Mouse (Mus musculus) adrenal gland, adult 8-10 months (tissue): ENCODE data around the gene Ambp. TPM values are rescaled to one million over a fixed set of nuclear protein-coding genes. Genes with fewer than 3 reads are reported as not detected.

Experiments
- DNase-seq: peaks from one replicate; pipeline ENCODE4 v3.0.0; 2022
- total RNA-seq, 4 experiments: library from RNA; stranded (reverse); gene quantifications; 2 replicates each; pipeline ENCODE4 v1.2.4; 2022

The Ambp gene
- total RNA-seq, result under 1 TPM in 3 of 4 experiments, not detected in 1; 0.28 to 0.83 (median 0.38) TPM

DNA sequence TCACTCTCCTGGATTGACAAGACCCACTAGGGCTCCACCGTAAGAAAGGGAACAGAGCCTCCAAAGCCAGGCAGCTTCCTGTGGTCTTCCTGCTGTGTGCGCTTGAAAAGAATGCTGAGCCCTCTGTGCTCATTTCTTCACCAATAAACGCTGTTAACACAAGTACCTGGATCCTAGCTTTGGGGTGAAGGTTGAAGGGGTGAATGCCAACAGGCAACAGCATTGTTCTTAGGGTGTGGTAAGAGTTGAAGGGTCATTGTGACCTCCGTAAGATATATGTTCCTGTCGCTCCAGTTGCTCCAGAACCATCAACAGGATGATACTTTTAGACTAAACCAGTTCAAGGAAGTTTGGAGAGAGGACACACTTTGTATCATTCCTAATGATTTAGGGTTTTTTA is at the start of gene Ambp:
Ambp (minus strand) TSS at position 101 of the 400 bp plus-strand sequence.
- no peak for DNase-seq

DNA sequence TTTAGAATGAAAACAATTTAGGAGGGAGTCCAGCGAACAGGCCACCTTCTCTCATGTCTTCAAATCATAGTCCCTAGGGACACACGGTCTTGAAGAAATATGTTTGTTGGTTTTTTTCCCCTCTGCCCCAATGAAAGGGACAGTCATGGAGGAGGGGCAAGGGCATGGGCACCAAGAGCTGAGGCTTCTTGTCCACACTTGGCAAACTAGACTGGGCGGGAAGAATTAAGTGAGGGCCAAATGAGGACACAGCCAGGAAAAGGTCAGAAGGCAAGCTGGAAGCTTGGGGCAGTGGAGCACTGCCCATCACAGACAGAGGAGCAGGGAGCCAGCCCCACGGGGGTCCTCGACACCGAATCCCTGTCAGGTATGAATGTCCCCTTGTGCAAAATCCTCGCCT is 49.3 kb upstream of the Ambp start:
- DNase-seq, result no peak

DNA sequence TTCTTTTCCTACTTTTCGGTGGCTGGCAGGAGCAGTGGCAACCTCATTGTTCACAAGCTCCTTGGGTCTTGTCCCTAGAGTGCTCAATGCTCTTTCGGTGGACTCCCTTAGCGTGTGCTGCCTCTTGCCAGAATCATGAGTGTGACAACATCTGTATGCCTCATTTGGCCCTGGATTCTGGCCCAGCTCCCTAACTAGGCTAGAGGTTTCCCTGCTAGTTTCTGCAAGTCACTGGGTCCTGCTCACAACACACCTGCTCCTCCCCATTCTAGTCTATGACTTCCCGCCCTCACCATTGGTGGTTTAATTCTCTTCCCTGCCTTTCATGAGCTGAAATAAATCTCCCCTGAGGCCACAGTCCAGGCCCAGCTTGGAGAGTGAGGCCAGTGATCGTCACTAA is 44.8 kb upstream of the Ambp start:
- DNase-seq, result no peak

DNA sequence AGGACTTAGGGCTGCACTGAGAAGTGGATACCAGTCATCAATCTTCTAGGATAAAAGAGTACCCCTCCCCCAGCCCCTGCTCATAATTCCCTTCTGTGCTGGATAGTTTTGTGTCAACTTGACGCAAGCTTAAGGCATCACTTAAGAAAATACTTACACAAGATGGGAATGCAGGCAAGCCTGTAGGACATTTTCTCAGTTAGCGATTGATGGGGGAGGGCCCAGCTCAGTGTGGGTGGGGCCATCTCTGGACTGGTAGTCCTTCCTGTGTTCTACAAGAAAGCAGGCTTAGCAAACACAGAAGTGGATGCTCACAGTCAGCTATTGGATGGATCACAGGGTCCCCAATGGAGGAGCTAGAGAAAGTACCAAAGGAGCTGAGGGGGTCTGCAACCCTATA is 39.8 kb upstream of the Ambp start:
- no peak for DNase-seq

DNA sequence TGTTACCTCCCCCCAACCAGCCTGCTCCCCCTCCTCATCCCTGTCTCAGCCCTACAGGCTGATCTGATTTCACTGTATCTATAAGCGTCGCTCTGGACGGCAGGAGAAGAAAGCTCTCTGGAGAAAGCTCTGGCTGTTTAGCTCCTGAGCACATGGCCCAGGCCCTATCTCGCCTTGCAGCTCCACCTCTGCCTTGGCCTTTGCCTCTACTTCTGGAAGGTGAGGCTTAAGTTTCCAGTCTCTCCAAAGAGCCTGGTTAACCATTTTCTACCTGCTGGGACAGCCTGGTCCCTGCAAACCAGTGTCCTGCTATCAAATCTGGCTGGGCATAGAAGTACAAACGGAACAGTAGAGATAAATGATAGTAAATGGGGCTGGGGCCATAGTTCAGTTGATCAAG is 37.0 kb upstream of the Ambp start:
- DNase-seq, result no peak

DNA sequence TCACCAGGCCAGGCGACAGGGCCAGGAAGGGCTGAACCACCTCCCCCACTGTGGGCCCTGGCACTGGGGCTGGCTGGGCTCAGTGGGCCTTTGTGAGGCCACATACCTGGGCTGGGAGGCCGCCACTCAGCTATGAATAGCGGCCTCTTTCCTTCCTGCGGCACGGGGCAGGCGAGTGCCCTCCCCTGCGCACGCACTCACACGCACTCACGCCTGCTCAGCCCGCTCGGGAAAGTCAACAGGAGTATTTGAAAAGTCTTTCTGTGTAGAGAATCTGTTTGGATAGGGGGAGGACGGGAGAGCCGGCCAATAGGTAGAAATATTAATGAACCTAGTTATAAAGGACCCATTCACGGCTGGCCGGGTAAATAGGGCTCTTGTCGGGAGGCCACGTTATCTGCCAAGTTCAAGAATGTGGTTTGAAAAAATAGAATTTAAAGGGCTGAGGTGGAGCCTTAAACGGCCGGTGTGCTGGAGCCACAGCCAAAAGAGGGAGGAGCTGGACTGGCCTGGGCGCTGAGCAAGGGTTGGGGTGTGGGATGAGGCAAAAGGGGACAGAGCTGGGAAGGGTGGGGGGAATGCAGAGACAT is 31.8 kb upstream of the Ambp start:
- DNase-seq, result no peak

DNA sequence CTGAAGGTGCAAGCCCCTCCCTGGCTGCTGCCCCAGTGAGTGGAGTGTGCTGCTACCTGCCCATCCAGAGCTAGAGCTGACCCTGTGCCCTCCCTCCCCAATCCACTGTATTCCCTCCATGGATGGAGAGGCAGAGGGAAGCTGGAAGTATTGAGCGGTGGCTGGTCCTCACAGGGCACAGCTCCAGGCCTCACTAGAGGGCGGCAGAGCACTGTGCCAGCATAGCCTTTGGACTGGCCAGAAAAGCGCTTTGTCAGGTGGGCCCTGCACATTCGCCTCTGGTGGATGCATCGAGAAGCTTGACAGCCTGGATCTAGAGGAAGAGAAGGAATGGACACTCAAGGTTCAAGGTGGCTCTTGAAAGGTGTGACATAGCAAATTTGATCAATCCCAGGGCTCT is 27.0 kb upstream of the Ambp start:
- no peak for DNase-seq

DNA sequence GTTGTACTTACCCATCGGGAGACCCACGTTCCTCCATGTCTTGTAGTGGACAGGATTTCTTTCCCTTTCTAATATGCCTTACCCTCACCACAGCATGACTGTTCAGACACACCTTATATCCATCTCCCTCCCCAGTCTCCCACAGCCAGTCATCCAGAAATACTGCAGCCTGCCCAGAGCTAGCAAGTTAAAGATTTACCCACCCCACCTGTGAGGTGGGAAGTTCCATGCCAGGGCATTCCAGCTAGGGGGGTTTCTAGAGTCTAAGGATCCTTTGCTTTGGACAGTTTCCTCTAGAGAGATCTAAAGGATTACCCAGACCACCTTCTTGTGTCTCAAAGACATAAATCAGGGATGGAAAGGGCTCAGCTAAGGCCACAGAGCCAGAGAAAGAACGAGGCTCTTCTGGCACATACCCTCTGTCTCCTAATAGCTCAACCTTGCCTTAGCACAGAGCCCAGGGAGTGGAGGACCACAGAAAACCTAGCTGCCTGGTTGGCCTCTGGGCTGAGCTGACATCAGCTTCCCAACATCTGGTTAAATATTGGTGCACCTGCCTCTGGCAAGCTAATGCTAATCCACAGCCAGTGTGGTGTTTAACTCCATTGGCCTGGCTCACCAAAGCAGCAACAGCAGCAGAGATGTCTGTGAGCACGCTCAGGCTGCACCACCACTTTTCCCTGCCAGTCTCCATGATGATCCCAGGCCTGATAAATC is 17.5 kb upstream of the Ambp start, which contains the start of gene Kif12:
Kif12 (minus strand) TSS at position 163 of the 717 bp plus-strand sequence.
- DNase-seq, result no peak

DNA sequence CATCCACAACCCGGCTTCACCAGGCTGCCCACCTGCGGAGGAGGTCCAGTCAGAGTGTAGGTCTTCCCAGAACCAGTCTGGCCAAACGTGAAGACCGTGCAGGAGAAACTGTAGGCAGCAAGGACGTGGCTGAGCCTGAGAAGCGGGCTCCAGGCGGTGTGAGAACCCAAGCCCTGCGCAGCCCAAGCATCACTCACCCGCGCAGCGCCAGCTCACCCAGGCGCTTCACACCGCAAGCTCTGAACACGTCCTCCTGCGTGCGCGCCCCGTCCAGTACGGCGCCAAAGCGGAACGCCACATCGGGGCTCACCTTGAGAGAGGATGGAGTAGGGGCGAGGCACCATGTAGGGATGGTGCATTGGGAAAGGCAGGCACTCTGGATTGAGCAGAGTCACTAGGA is 16.5 kb upstream of the Ambp start:
- DNase-seq, result no peak

DNA sequence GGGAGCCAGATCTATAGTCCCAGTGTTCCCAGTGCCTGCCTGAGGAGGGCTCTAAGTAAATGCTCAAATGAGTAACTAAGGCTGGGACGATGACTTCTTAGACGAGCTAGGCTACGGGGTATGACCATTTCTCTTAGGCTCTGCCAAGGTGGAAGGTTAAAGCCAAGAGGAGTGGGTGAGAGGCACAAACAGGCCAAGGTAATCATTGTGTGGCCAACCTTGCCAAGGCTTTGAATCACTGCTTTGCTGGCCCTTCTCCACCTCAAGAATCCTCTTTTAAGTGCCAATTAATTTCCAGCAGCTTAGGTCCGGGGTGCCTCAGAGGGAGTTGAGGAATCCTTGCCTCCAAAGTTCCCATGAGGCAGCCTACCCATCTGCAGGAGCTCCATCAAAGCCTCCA is 15.5 kb upstream of the Ambp start:
- DNase-seq, result no peak

DNA sequence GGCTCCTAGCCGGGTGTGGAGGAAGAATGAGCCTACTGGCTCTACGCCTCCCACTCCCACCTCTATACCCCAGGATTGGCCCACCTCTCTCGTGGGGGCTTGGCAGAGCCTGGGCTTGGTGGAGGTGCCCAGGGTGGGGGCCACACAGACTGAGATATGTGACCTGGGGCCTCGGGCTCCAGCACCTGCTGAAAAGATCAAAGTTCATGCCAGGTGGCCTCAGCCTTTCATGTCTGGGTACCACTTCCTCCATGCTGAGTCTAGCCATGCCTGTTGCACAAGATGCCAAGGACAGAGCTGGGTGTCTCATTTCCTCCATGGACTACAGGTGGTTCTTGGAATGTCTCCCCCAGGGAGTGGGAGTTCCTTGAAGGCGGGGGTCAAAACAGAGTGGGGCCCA is 11.7 kb upstream of the Ambp start:
- DNase-seq, result no peak

DNA sequence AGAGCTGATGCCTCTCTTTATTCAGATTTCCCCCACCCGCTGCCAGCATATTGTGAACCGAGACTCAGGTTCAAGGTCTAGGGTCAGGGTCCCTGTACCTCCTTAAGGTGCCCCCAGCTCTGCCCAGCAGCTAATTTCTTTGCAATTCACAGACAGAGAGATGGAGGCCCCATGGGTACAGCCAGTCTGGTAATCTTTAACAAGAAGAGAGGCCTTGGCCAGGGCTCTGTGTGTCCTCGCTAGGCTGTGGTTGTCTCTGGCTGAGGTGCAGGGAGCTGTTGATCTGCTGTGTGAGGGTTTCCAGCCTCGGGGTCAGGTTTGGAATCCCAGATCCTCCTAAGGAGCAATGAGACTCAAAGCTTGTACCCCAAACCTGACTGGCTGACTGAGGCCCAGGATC is 11.0 kb upstream of the Ambp start:
- no peak for DNase-seq

DNA sequence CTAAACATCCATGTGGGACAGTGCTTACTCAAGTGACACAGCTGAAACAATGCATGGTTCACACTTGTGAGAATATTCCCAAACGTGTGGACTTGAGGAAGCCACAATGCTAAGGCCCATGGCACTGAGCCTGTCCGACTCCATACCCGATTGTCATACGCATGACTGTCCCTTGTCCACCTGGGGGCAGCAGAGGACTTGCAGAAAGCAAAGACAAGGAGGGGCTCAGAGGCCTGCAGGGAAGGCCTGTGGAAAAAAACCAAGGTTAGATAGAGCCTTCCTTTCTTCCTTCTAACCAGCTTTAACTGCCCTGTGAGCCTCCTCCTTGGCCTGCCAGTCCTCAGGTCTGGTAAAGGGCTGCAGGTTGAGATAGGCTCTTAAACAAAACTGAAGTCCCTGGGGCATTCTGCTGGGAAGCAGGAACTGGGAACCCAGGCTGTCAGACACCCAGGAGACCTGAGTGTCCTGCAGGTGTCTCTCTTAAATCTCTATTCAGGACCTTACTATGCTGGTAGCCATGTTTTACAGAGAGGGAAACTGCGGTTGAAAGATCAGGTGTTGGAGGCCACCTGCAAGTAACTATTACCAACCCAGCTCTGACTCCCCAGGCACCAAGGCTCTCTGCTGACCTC is 4.5 kb upstream of the Ambp start:
- peak; percentile 80 for DNase-seq

DNA sequence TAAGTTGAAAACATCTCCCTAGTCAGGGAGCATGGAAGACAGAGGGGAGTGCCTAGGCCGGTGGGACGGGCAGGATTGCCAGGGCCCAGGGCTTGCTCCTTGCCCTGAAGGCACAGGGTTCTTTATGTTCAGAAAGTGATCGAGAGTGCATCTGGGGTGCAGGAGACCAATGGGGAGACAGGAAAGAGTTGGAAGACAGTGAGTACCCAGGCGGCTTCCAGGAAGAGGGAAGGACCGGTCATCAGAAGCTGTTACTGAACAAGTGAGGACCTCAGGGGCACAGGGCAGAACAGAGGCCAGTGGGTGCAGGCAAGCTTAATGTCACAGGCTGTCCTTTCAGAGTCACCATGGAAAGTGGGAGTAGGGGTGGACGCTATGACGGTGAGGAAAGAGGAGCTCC is 3.6 kb upstream of the Ambp start:
- DNase-seq, result no peak

DNA sequence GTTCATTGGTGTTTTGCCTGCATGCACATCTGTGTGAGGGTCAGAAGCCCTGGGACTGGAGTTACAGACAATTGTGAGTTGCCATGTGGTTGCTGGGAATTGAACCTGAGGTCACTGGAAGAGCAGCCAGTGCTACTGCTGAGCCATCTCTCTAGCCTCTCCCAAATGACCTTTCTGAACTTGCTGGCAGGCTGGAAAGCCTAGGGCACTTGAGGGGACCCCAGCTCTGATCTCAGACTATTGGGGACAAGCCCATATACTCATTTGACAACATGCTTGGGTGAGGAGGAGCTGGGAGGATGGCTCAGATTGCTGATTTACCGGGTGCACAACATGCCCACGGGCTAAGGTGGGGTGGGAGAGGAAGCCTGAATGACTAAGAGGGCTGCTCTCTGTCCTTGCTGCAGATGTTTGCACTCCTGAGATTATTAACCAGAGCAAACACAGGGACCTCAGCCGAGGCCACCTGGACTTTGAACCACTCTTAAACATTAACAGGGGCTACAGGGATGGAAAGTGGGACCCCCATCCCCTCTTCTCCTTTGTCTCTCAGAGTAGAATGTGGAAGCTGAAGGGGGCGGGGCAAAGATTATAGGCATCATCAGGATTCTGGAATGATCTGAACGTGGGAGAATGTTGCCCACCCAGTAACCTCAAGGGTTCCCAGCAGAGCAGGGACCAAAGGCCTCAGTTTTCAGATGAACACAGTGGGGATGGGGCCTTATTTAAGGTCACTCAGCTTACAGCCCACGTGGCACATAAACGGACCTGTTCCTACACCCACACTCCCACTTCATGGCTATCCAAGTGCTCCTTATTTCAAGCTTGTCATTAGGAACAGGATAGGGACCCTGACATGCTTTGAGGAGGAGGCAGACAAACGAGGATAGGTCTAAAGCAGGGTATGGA is 2.4 kb upstream of the Ambp start:
- DNase-seq, result no peak

DNA sequence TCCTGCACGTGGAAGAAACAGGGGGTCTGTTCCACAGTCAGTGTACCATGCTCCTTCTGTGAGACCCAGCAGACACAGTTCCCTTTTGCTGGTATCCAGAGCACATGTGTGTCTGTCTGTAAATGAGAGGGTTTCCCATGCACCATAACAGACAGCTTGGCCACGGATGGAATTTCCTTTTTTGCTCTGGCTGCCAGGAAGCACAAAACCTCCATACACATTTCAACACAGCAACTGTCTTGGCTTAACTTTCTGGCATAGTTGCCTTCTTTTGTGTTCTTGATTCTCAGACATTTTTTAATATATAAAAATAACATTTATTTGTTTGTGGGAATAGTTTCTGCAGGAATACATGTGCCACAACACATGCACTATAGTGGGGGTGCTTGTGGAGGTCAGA is 997 bp upstream of the Ambp start:
- no peak for DNase-seq

DNA sequence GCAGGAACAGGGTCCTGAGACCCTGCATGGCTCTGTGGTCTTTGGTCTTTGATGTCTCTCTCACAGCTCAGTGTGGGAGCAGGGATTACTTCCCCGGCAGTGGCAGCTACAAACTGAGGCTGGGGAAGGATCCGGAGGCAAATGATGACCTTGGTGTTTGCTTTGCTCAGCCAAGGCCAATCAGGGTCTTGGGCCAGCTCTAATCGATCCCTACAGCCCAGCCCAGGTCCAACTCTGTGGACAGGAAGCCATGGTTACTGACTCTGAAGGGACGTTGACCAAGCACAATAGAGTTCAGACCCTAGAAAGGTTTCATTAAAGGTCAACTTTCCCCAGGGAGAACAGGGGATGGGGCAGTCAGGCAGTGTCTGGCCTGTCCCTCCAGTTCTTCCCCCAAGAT is 571 bp downstream of the Ambp start:
- no peak for DNase-seq

DNA sequence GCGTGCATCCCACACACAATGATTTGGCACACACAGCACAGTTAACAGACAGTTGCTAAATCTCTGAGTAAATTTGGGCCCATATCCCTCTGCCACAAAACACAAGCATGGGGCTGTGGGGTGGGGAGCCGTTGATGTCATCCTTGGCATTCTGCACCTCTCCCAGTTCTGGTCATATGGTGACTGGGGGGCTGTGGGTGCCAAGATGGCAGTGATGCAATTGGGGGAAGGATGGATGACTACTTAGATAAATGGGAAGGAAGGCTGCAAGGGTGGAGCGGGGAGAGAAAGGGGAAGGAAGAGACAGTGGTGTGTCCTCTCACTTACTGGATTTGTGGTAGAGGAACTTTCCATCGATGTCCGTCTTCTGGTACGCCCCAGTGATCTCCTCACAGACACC is 3.5 kb downstream of the Ambp start:
- no peak for DNase-seq

DNA sequence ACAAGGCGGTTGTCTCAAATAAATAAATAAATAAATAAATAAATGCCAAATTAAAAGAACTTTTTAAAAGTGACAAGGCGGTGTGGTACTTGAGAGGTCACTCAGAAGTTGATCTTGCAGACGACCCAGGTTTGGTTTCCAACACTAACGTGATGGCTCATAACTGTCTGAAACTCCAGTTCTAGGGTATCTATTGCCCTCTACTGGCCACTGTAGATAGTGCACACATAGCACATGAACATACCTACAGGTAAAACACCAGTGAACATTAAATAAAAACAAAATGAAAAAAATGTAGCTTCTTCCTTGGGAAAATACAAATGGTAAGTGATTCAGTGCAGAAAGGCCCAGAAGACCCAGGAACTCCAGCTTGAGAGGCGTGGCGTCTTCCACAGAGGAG is 7.3 kb downstream of the Ambp start:
- no peak for DNase-seq

DNA sequence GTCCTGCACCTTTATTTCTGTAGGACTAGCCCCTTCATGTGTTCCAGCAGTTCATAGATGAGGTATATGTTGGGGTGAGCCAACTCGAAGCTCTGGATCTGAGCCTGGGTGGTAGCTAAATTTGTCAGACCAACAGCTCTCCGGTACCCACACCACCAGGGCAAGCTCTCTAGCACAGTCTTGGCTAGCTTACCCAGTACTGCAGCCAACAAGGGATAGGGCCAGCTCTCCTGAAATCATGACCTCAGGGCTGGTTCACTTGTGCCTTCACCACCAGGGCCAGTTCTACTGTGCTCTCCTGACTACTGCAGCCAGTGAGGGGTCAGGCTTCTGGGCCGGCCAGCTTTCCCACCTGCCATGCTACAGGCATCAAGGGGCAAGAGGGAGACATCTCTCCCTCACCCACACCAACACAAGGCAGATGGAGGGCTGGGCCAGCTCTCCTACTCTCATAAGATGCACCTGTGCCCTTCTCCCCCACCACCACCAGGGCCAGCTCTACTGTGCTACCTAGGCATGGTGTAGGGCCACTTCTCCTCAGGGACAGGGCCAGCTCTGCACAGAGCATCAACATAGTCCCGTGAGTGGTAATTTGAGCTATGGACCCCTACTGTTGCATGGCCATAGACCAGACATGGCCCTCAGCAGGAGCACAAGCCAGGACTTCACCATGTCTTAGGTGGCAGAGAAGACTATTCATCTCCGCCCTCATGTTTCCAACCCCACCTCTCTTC is 24.5 kb downstream of the Ambp start:
- no peak for DNase-seq

DNA sequence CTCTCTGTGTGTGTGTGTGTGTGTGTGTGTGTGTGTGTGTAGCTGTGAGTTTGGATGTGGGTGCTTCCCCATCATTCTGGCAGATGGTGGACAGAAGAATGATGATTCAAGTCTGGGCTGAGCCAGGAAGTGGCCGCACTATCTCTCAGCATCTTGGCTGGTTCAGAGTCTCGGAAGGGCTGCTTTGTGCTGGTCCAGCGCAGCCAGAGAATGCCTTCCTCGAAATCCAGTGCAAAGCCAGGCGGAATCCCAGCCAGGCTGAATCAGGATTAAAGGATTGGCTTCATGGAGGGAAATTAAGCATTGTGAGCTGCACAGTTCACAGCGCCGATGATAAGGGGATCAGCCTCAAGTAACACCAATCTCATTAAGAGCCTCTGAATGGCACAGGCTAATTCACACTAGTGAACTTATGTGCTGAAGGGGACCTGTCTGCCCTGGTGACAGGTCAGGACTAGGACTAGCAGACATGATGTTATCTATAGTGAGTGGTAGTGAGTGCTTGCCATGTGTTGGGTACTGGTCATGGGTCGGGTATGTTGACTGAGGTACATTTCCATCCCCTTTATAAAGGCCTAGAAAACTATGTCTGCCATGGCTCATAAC is 29.6 kb downstream of the Ambp start:
- DNase-seq, result no peak
